Mouse (Mus musculus) MEL (cell line): ENCODE results near the gene Zswim5. TPM values are rescaled to one million over a fixed set of nuclear protein-coding genes. Genes with fewer than 3 reads are reported as not detected.
A peak's percentile ranks its signal among the peaks of the same experiment; 100 is the strongest.

ENCODE experiments used
- DNase-seq: peaks from one replicate; pipeline ENCODE4 v3.0.0; 2011; ENCODE audit warnings: low read depth, low spot score
- H3K27ac ChIP-seq: 2 replicates; pipeline ENCODE4 v1.5.1; 2012; ENCODE audit warnings: low read depth, mild to moderate bottlenecking, control low read depth, low read length, moderate library complexity; ENCODE audit not compliant: control insufficient read depth
- H3K27me3 ChIP-seq, 2 experiments: fragments of 150-350 bp in 1 of 2; sonication (generic) in 1 of 2; 2 replicates each; pipeline ENCODE4 v1.6.1; 2012; ENCODE audit warnings: low read length in 2 of 2, mild to moderate bottlenecking in 2 of 2, improper control_type of control experiment in 1 of 2, moderate library complexity in 1 of 2; ENCODE audit not compliant: insufficient read depth in 2 of 2, control insufficient read depth in 1 of 2
- H3K36me3 ChIP-seq, 2 experiments: 2 replicates each; pipeline ENCODE4 v1.6.1; 2012 to 2014; ENCODE audit warnings: low read length in 2 of 2, improper control_type of control experiment in 1 of 2, inconsistent platforms in 1 of 2, mild to moderate bottlenecking in 1 of 2; ENCODE audit not compliant: insufficient read depth in 2 of 2, control insufficient read depth in 1 of 2
- H3K4me1 ChIP-seq, 2 experiments: fragments of 150-350 bp in 1 of 2; sonication (generic) in 1 of 2; 2 replicates each; pipeline ENCODE4 v1.6.1; 2012; ENCODE audit warnings: low read length in 2 of 2, improper control_type of control experiment in 1 of 2, mild to moderate bottlenecking in 1 of 2; ENCODE audit not compliant: insufficient read depth in 2 of 2, control insufficient read depth in 1 of 2
- H3K4me3 ChIP-seq, 2 experiments: fragments of 150-350 bp in 1 of 2; sonication (generic) in 1 of 2; 2 replicates each; pipeline ENCODE4 v1.5.1; 2012; ENCODE audit warnings: low read depth in 2 of 2, low read length in 2 of 2, mild to moderate bottlenecking in 2 of 2, moderate library complexity in 2 of 2, control low read depth in 1 of 2, improper control_type of control experiment in 1 of 2; ENCODE audit not compliant: control insufficient read depth in 1 of 2, insufficient read depth in 1 of 2
- H3K79me2 ChIP-seq: 2 replicates; pipeline ENCODE4 v1.6.1; 2012; ENCODE audit warnings: mild to moderate bottlenecking, low read length, moderate library complexity; ENCODE audit not compliant: control insufficient read depth, poor library complexity, insufficient read depth
- H3K9ac ChIP-seq: 2 replicates; pipeline ENCODE4 v1.6.1; 2012; ENCODE audit warnings: low read depth, mild to moderate bottlenecking, control low read depth, low read length, moderate library complexity; ENCODE audit not compliant: control insufficient read depth, poor library complexity, severe bottlenecking
- H3K9me3 ChIP-seq: fragments of 150-350 bp; sonication (generic); replicated peaks from 2 replicates; pipeline ENCODE4 v1.6.1; 2012; ENCODE audit warnings: mild to moderate bottlenecking, low read length, improper control_type of control experiment, moderate library complexity; ENCODE audit not compliant: insufficient read depth
- CHD1 ChIP-seq: IDR thresholded peaks from 2 replicates; pipeline ENCODE4 v1.6.1; 2012; ENCODE audit warnings: low read depth, mild to moderate bottlenecking, inconsistent platforms, low read length, improper control_type of control experiment
- CHD2 ChIP-seq: IDR thresholded peaks from 2 replicates; pipeline ENCODE4 v1.6.1; 2011; ENCODE audit warnings: low read length, improper control_type of control experiment
- CTCF ChIP-seq, 3 experiments: IDR thresholded peaks in 2 of 3; conservative IDR thresholded peaks in 1 of 3; 2 replicates each; pipeline ENCODE4 v1.5.1; 2011 to 2012; ENCODE audit warnings: low read length in 3 of 3, low read depth in 2 of 3, mild to moderate bottlenecking in 2 of 3, improper control_type of control experiment in 1 of 3, inconsistent platforms in 1 of 3, mixed read lengths in 1 of 3, moderate library complexity in 1 of 3; ENCODE audit not compliant: control insufficient read depth in 1 of 3, insufficient read depth in 1 of 3, poor library complexity in 1 of 3, severe bottlenecking in 1 of 3
- ETS1 ChIP-seq: IDR thresholded peaks from 2 replicates; pipeline ENCODE4 v1.6.1; 2012; ENCODE audit warnings: low read depth, mild to moderate bottlenecking, inconsistent platforms, low read length, improper control_type of control experiment, moderate library complexity
- GABPA ChIP-seq: IDR thresholded peaks from 2 replicates; pipeline ENCODE4 v1.6.1; 2012; ENCODE audit warnings: low read depth, mild to moderate bottlenecking, inconsistent platforms, low read length, improper control_type of control experiment, moderate library complexity
- GATA1 ChIP-seq: IDR thresholded peaks from 2 replicates; pipeline ENCODE4 v1.6.1; 2011; ENCODE audit warnings: low read depth, low read length, improper control_type of control experiment
- HCFC1 ChIP-seq: IDR thresholded peaks from 2 replicates; pipeline ENCODE4 v1.6.1; 2012; ENCODE audit warnings: low read depth, mild to moderate bottlenecking, inconsistent platforms, low read length, improper control_type of control experiment, moderate library complexity
- MAX ChIP-seq: IDR thresholded peaks from 2 replicates; pipeline ENCODE4 v1.6.1; 2011; ENCODE audit warnings: low read length, improper control_type of control experiment
- MEF2A ChIP-seq: IDR thresholded peaks from 2 replicates; pipeline ENCODE4 v1.6.1; 2014; ENCODE audit warnings: low read depth, mild to moderate bottlenecking, inconsistent platforms, low read length, improper control_type of control experiment; ENCODE audit not compliant: poor library complexity, insufficient replicate concordance, severe bottlenecking; ENCODE audit errors: extremely low read depth
- MXI1 ChIP-seq: IDR thresholded peaks from 2 replicates; pipeline ENCODE4 v1.6.1; 2011; ENCODE audit warnings: mild to moderate bottlenecking, low read depth, low read length, improper control_type of control experiment
- MYC ChIP-seq: IDR thresholded peaks from 2 replicates; pipeline ENCODE4 v1.6.1; 2011; ENCODE audit warnings: low read depth, mild to moderate bottlenecking, low read length, improper control_type of control experiment, moderate library complexity
- POLR2AphosphoS5 ChIP-seq: IDR thresholded peaks from 2 replicates; pipeline ENCODE4 v1.6.1; 2012; ENCODE audit warnings: low read depth, borderline replicate concordance, mild to moderate bottlenecking, inconsistent platforms, low read length, moderate library complexity, mixed read lengths
- RAD21 ChIP-seq: IDR thresholded peaks from 2 replicates; pipeline ENCODE4 v1.6.1; 2011; ENCODE audit warnings: mild to moderate bottlenecking, low read depth, low read length, improper control_type of control experiment
- RCOR1 ChIP-seq: IDR thresholded peaks from 2 replicates; pipeline ENCODE4 v1.6.1; 2012; ENCODE audit warnings: low read depth, mild to moderate bottlenecking, inconsistent platforms, low read length, improper control_type of control experiment
- SIN3A ChIP-seq: IDR thresholded peaks from 2 replicates; pipeline ENCODE4 v1.6.1; 2012; ENCODE audit warnings: low read length, improper control_type of control experiment, inconsistent platforms
- SMC3 ChIP-seq: IDR thresholded peaks from 2 replicates; pipeline ENCODE4 v1.6.1; 2011; ENCODE audit warnings: low read depth, low read length, improper control_type of control experiment
- TAL1 ChIP-seq: IDR thresholded peaks from 2 replicates; pipeline ENCODE4 v1.6.1; 2012; ENCODE audit warnings: mild to moderate bottlenecking, inconsistent platforms, low read length, moderate library complexity, mixed read lengths
- TCF12 ChIP-seq: IDR thresholded peaks from 2 replicates; pipeline ENCODE4 v1.6.1; 2014; ENCODE audit warnings: low read depth, mild to moderate bottlenecking, inconsistent platforms, low read length, improper control_type of control experiment, moderate library complexity
- USF2 ChIP-seq, 2 experiments: IDR thresholded peaks; 2 replicates each; pipeline ENCODE4 v1.6.1; 2011 to 2012; ENCODE audit warnings: improper control_type of control experiment in 2 of 2, low read length in 2 of 2, borderline replicate concordance in 1 of 2, inconsistent platforms in 1 of 2, low read depth in 1 of 2, mild to moderate bottlenecking in 1 of 2; ENCODE audit not compliant: insufficient read depth in 1 of 2
- ZKSCAN1 ChIP-seq: IDR thresholded peaks from 2 replicates; pipeline ENCODE4 v1.6.1; 2012; ENCODE audit warnings: low read depth, mild to moderate bottlenecking, inconsistent platforms, low read length, improper control_type of control experiment, moderate library complexity
- polyA plus RNA-seq, 2 experiments: library from polyadenylated mRNA; stranded (reverse) in 1 of 2; unstranded in 1 of 2; fragments of >175 nt in 1 of 2; fragments of >200 nt in 1 of 2; gene quantifications; 2 replicates each; pipeline versions ENCODE4 v1.2.1 to v1.2.4; 2012; ENCODE audit warnings: low replicate concordance in 2 of 2, low read depth in 1 of 2; ENCODE audit not compliant: insufficient read length in 2 of 2, insufficient read depth in 1 of 2, missing spikeins in 1 of 2
- total RNA-seq: library from RNA; depleted of rRNA; stranded (reverse); fragments of 300-350 nt; gene quantifications from 2 replicates; pipeline ENCODE4 v1.2.3, GENCODE M21; 2012

Zswim5 gene
- total and polyA plus RNA-seq, 3 experiments = 0.03 TPM; not detected in 2

GRCm38 (mm10) chr4:116951642-116952041 lies 74.5 kb downstream of the Zswim5 start:
- Histone ChIP-seq H3K9me3 (no peaks in the 10 kb centered on the region), H3K4me3 (no peak overlapping the region), H3K4me1 (no peaks in the 10 kb centered on the region), H3K27ac (no peak overlapping the region), H3K79me2 (no peaks in the 10 kb centered on the region), H3K27me3 (peaks cover 8 to 13% of the 10 kb centered on the region in 2 experiments), H3K36me3 (no peaks in the 10 kb centered on the region), H3K9ac (no peak overlapping the region)
- DNase-seq = peak; percentile 18
- TF ChIP-seq RAD21 (peak; percentile 7), TCF12 (no peak), CTCF (IDR thresholded peaks at IDR 0.05 in 2 of 3, conservative IDR thresholded peaks at IDR 0.05 in 1 of 3; ENCODE audit: control insufficient read depth in 1 of 3, insufficient read depth in 1 of 3, low read depth in 2 of 3, low read length in 3 of 3, poor library complexity in 1 of 3, severe bottlenecking in 1 of 3) (peak in 2 of 3 experiments; percentile 27 to 40; a peak in 4 of 6 replicates)

GRCm38 (mm10) chr4:116954951-116955350 lies 77.8 kb downstream of the Zswim5 start:
- TF ChIP-seq POLR2AphosphoS5 (no peak), ETS1 (no peak), USF2 (IDR thresholded peaks at IDR 0.05; ENCODE audit: borderline replicate concordance in 1 of 2, insufficient read depth in 1 of 2, low read depth in 1 of 2, low read length in 2 of 2) (no peak), ZKSCAN1 (no peak), HCFC1 (no peak), MXI1 (no peak), SMC3 (no peak), RCOR1 (no peak), CHD1 (no peak), MYC (no peak), MEF2A (no peak), RAD21 (no peak), TAL1 (no peak), GATA1 (no peak), CHD2 (no peak), GABPA (no peak), SIN3A (no peak), MAX (no peak)
- no peak overlapping the region for H3K4me3 ChIP-seq
- no peaks in the 10 kb centered on the region for H3K9me3 ChIP-seq
- H3K9ac ChIP-seq = no peak overlapping the region
- peaks cover 5 to 11% of the 10 kb centered on the region in 2 experiments for H3K27me3 ChIP-seq
- H3K27ac ChIP-seq = no peak overlapping the region
- H3K79me2 ChIP-seq = no peaks in the 10 kb centered on the region
- H3K36me3 ChIP-seq = no peaks in the 10 kb centered on the region
- H3K4me1 ChIP-seq = no peaks in the 10 kb centered on the region
- DNase-seq = no peak
